Mouse (Mus musculus): ENCODE data around the gene Fthl17e.
"Not testable (repeated sequence)": the region's sequence is repeated elsewhere in the genome, so short reads cannot be mapped to it uniquely, and the experiment has no call there.

Gene Fthl17e

DNA sequence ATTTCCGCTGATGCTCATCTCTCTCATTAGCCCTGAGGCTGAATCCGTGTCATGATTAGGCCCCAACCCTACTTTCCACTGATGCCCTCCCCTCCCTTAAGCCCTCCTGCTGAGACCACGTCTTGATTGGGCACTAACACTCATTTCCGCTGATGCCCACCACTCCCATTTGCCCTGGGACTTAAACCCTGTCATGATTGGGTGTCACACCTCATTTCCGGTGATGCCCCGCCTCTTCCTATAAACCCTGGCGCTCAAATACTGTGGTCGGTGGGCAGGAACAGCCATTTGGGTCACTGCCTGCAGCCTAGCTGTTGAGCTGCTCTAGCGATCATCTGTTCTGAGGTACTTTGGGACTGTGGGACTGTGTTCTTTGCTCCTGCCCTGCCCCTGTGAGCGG, at the start of gene Fthl17e:
Gene Fthl17e (plus strand): TSS at position 301 of the 400 bp plus-strand sequence.
- not testable (repeated sequence) for DNase-seq (ENCODE audit: low spot score in 2 of 2)

GRCm38 (mm10) chrX:8986655-8987054, 46.6 kb upstream of the Fthl17e start, which contains the start of gene Fthl17d:
TSS of gene Fthl17d (minus strand) at chrX:8986755.
- not testable (repeated sequence) for DNase-seq (ENCODE audit: low spot score in 2 of 2)

- DNase-seq (ENCODE audit: low spot score in 2 of 2): no peak
Measured at GRCm38 (mm10) chrX:9016079-9016478, 17.2 kb upstream of the Fthl17e start.

GRCm38 (mm10) chrX:9019481-9019880, 13.8 kb upstream of the Fthl17e start:
- no peak for DNase-seq (ENCODE audit: low spot score in 2 of 2)

GRCm38 (mm10) chrX:9041611-9042010, 8.3 kb downstream of the Fthl17e start:
- DNase-seq (ENCODE audit: low spot score in 2 of 2): not testable (repeated sequence)

- DNase-seq (ENCODE audit: low spot score in 2 of 2): peak; percentile 8 to 82
Measured at GRCm38 (mm10) chrX:9060952-9061351, 27.7 kb downstream of the Fthl17e start.

- DNase-seq (ENCODE audit: low spot score in 2 of 2): no peak
Measured at GRCm38 (mm10) chrX:9062101-9062500, 28.8 kb downstream of the Fthl17e start.

DNA sequence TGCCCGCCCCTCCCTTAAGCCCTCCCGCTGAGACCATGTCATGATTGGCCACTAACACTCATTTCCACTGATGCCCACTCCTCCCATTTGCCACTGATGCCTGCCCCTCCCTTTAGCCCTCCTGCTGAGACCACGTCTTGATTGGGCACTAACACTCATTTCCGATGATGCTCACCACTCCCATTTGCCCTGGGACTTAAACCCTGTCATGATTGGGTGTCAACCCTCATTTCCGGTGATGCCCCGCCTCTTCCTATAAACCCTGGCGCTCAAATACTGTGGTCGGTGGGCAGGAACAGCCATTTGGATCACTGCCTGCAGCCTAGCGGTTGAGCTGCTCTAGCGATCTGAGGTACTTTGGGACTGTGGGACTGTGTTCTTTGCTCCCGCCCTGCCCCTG, 29.4 kb downstream of the Fthl17e start, which contains the start of gene Fthl17f:
Gene Fthl17f (plus strand): TSS at position 301 of the 400 bp plus-strand sequence.
- not testable (repeated sequence) for DNase-seq (ENCODE audit: low spot score in 2 of 2)

DNA sequence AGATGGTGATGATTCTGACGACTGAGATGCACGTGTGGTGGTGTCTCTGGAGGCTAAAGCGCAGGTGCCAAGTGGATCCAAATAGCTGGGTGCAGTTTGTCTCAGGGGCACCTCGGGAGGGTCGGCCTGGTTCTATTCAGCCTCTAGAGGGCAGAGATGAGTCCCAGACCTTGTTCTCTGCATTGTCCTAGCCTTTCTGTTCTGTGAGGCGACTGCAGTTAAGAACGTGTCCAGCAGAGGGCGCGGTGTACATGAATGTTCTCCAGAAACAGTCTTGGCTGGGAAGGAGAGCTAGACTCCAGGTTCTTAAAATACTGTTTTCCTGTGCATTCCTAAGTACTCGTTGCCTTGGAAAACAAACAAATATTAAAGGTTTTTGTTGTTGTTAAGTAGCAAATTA, 44.4 kb downstream of the Fthl17e start:
- DNase-seq (ENCODE audit: low spot score in 2 of 2): peak in 1 of 2 experiments; percentile 7

All from heart, adult 9 months (tissue).